Mouse (Mus musculus) ES-Bruce4 (cell line): Measurements from ENCODE around the gene Psmc3.

Experiments used
- CTCF ChIP-seq: IDR thresholded peaks from one replicate; pipeline ENCODE4 v1.8.1; 2011; ENCODE audit warnings: low read depth, low read length
- EP300 ChIP-seq: IDR thresholded peaks from 2 replicates; pipeline ENCODE4 v1.6.1; 2011; ENCODE audit warnings: low read depth, low read length; ENCODE audit not compliant: insufficient read depth
- POLR2A ChIP-seq: IDR thresholded peaks from one replicate; pipeline ENCODE4 v1.8.1; 2011; ENCODE audit warnings: low read length; ENCODE audit not compliant: insufficient read depth

DNA sequence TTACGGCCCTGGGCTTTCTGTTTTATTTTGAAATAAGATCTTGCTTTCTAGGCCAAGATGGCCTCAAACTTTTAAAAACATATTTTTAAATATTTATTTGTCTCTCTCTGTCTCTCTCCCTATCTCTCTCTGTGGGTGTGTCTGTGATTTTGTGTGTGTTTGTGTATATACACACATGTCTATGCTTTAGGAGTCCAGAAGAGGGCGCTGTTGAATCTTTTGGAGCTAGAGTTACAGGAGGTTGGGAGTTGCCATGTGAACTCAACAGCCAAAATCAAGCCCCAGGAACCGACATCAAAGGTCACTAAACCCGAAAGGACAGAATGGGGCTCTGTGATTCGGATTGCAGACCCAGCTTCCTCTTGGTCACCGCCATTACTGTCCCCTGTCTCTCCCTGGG is 56.6 kb downstream of the Psmc3 start:
- no peak for TF ChIP-seq CTCF
- TF ChIP-seq EP300 = no peak
- TF ChIP-seq POLR2A = no peak
